Mouse (Mus musculus): ENCODE measurements at regions not wholly inside any gene's neighbourhood (a gene's known extent, or its start where the extent isn't known, plus 50 kb on each side); places are given as distances from the start of the nearest gene placed in this dataset.
"Not testable (repeated sequence)": the region's sequence is repeated elsewhere in the genome, so short reads cannot be mapped to it uniquely, and the experiment has no call there.

DNA sequence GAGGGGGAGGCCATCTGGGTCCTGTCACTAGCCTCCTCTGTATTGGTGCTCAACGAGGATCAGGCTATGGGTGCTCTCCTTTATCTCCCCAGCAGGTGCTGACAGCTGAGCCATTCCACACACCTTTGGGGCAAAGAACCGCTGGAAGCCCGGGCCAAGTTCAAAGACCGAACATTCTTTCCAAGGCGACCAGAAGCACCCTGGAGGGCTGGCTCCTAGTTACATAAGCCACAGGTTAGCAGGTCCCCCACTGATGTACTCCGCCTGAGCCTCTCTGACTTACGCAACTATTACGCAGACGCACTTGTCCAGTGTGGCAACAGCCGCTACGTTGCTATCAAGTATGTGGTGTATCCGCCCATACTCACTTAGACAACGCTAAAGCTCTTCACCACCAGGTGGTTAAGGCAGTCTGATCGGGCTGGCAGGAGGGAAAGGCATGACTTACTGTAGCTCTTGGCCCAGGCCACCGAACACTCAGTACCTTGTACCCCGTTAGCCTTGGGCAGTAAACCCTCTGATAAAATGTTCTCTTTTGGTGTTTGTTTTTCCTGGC, 69.2 kb downstream of the Gm33543 start:
- ATAC-seq (replicated peaks; ENCODE audit: insufficient number of reproducible peaks, low FRiP score, low TSS enrichment, poor library complexity, severe bottlenecking), result peak; percentile 45; the same call in 1 of the 2 replicates

DNA sequence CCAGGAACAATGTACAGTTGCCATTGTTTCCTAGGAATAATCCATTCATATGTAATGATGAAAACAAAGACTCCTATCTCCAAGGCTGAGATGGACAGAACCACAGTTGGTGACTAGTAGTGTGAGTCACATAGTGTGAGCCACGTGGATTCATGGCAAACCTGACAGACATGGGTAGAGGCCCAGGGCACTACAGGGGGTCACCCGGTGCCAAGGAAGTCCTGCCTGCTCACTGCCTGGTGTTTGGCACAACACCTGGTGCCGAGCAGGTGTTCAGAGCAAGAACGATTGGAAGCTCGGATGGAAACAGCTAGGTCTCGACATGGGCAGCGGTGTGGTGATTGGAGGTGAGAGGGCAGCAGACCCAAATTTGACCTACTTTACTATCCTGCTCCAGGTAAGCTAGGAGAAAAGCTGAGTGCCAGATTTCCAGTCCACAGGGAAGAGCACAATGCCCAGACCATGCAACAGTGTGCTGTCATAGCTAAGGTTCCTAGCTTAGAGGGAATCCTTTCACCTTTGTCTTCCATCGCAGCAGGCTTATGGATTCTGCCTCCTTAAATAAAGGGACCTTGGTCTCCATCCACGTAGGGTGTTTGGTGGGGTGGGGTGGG, 69.8 kb downstream of the Gm33543 start:
- no peak for ATAC-seq (replicated peaks; ENCODE audit: insufficient number of reproducible peaks, low FRiP score, low TSS enrichment, poor library complexity, severe bottlenecking)

DNA sequence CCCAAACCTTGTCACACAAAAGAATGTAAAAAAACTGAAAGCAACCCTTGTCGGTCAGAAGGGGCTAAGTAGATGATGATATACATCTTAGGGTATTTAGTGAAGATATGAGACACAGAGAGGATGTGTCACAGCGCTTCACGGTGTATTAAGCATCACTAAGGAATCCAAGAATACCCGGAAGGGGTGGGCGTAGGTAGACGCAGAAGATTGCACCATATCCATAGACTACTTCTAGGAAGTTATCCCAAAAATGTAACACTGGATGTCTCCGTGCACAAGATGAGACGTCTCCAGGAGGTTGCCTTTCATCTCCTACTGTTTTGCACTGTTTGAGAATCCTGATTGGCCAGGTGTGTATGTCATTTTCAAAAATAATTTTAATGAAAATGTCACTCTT, 73.8 kb downstream of the Gm33543 start:
- ATAC-seq (replicated peaks; ENCODE audit: insufficient number of reproducible peaks, low FRiP score, low TSS enrichment, poor library complexity, severe bottlenecking), result no peak

DNA sequence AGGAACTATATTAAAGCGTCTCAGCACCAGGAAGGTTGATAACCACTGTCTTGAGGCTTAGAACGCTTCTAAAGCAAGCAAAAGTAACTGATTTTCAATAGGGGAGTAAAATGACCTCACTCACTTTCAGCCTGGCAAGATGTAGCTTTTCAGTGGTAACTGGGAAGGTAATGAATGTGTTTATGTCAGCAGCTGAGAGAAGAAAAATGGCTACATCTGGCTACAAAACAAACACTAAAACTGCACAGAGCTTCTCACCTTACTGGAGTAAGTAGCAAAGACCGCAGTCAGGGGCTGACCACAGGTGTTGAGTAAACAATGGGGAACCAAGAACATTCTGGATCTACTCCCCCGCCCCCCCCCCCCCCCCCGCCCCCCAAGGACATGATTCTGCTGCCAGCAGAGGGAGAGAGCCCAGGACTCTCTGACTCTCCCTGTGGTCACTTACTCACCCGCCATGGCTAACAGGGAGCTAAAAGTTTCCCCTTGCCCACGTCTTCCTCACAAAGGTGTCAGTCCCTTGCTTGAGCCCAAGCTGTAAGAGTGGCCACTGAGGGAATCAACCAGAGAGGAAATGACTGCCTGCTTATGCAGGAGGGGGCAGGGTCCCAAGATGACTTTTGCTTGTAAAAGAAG, 75.1 kb downstream of the Gm33543 start:
- ATAC-seq (replicated peaks; ENCODE audit: insufficient number of reproducible peaks, low FRiP score, low TSS enrichment, poor library complexity, severe bottlenecking), result peak; percentile 52

DNA sequence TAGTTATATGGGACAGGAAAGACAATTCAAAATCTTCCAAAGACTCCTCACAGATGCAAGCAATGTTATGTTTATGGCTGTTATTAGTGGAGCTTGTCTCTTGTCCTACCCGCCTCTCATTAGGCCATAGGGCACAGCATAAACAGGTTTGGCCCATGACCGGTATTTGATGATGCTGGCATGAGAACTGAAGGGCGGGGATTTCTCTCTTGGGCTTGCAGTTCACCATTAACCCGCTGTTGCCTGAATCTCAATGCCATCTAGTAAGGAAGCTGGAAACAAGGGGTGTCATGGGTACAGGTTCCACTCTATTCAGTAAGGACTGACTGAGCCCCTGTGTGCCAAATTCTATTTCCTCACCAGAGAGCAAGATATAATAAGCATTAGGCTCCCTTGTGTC, 78.6 kb downstream of the Gm33543 start:
- ATAC-seq (replicated peaks; ENCODE audit: insufficient number of reproducible peaks, low FRiP score, low TSS enrichment, poor library complexity, severe bottlenecking), result no peak

DNA sequence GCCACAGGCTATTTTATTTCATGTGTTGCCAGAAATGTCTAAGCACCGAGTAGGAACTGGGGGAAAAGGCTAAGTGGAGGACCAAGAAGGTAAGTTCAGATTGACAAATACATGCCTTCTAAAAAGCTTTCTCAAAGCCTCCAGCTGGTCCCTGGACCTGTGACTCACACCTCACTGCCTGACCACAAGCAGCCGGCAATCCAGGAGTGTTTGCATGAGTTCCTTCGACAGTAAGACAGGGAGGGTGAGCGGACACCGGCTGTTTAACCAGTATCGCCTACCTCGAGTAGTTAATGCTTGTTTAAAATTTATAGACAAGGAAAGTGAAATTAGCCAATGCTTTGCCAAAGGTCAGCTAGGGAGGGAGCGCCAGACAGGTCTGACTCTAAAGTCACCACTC, 80.1 kb downstream of the Gm33543 start:
- ATAC-seq (replicated peaks; ENCODE audit: insufficient number of reproducible peaks, low FRiP score, low TSS enrichment, poor library complexity, severe bottlenecking), result no peak

DNA sequence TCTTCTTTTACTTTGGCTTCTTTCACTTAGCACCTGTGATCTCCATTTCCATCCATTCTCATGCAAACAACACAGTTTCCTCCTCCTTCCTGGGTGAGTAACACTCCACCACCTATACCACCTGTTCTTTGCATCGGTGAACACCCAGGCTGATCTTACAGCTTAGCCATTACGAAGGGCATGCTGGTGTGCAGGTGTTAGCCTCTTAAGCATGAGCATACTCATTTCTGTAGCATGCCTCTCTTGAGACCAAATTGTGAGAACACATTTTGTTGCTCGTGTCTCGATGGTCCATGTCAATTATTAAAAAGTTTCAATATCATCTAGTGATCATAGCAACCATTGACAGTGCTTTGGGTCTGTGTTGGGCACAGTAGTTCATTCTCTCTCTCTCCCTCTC, 80.8 kb downstream of the Gm33543 start:
- ATAC-seq (replicated peaks; ENCODE audit: insufficient number of reproducible peaks, low FRiP score, low TSS enrichment, poor library complexity, severe bottlenecking), result no peak

DNA sequence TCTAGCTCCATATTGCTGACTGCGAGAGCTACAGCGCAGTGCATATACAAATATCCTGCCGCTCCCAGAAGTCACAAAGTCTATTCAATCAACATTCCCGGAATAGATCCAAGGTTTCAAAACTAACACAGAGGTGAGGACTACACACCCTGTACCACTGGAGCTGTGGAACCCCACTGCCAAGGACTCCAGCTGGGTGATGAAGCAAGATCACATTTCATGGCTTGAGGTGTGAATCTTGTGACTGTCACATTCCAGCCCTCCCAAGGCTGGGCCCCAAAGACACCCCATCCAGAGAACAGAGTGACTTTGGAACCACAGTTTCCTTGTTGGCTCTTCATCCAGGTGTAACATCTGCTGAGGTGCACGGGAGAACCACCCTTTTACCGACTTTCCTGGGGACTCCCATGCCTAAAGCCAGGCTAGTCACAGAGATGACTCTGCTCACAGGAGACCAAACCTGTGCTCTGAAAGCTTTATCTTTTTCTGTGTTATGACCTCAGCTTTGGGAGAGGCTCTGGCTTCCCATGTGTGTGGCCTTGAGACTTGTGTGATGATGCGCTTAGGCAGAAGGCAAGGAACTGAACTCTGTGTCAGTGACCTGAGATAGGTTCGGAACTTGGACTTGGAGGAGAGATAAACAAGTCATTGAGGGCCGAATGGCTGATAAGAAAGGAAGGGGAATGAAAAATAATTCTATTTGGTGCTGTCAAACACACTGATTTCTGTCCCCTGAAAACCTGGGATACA, 82.4 kb downstream of the Gm33543 start:
- no peak for ATAC-seq (replicated peaks; ENCODE audit: insufficient number of reproducible peaks, low FRiP score, low TSS enrichment, poor library complexity, severe bottlenecking)

DNA sequence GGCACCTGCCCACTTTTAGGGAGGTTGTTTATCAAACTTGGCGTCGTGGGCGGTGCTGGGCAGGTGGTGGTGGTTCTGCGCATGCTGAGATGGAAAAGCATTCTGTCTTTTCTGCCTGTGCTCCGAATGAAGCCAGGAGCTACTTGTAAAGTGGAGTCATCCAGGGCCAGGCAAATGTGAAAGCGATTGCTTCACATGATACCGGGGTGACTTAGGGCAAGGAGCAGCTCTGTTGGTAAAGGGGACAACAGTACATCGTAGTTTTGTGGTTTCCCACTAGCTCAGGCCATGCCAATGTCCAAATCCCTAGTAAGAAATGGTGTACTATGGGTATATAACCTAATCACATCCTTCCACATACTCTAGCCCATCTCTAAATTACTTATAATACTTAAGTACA, 84.5 kb downstream of the Gm33543 start:
- no peak for ATAC-seq (replicated peaks; ENCODE audit: insufficient number of reproducible peaks, low FRiP score, low TSS enrichment, poor library complexity, severe bottlenecking)

DNA sequence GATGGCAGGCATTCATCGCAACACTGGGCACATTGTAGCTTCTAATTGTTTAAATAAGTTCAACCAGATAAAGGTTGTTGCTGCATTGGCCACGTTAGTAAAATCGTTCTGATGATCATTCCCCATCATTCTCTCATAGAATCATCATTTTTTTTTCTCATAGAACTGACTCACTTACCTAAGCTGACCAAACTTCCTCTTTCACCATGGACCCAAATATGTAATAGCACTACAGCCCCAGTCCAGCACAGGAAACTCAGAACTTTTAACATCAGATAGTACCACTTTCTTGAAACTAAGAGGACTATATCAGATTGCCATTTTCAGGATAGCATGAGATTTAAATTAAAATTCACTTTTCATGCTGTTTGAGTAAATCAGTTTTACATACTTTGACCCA, 82.2 kb upstream of the Anapc15-ps start:
- ATAC-seq (replicated peaks; ENCODE audit: insufficient number of reproducible peaks, low FRiP score, low TSS enrichment, poor library complexity, severe bottlenecking), result no peak

DNA sequence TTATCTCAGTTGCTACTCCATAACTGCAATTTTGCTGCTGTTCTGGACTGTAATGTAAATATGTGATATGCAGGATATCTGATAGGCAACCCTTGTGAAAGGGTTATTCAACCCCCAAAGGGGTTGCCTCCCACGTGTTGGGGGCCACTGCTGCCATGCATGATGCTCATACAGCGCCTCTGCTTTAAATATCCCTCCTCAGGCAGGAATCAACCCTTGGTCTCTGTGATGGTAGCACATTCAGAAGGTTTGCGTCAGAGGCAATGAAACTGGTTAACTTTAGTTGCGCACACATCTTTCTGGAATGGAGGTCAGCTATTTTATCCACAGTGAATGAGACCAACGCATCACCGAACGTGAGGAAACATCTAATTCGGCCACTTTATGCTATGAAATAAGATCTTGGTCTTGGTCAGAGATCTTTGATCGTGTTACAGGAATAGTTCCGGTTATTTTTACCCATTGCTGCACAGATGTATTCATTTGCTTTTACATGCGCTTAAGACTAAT, 80.2 kb upstream of the Anapc15-ps start:
- no peak for ATAC-seq (replicated peaks; ENCODE audit: insufficient number of reproducible peaks, low FRiP score, low TSS enrichment, poor library complexity, severe bottlenecking)

DNA sequence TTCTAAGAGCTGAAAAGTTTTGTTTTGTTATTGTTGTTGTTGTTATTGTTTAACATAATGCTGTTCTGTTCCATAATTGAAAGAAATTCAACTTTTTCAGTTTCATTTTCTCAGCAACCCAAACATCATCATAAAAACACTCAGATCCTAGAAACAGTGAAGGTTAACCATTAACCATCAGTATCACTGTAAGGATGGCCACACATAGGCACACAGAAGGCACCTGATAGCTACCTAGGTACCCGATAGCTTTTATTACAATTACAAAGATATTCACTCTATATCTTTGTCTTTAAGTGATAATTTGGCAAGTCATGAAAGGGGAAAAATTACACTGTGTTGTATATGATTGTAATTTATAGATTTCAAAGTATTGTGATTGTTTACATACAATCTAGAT, 75.1 kb upstream of the Anapc15-ps start:
- ATAC-seq (replicated peaks; ENCODE audit: insufficient number of reproducible peaks, low FRiP score, low TSS enrichment, poor library complexity, severe bottlenecking), result no peak

DNA sequence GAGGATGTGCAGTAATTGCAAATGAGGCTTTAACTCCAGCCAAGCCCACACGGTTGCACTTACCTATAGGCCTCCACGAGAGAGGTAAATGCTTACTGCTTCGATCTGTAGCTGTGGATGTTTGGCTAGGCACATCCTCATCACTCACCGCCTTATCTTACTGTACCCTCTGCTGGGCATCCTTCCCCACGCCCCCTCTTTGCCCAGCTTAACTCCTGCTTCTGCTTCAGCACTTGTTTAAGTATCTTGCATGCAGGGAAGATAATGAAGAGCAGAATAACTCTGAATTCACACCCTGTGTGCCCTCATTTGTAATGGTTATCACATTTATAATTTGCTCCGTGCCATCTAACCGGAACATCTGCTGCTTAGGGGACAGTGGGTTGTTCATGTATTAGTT, 74.7 kb upstream of the Anapc15-ps start:
- no peak for ATAC-seq (replicated peaks; ENCODE audit: insufficient number of reproducible peaks, low FRiP score, low TSS enrichment, poor library complexity, severe bottlenecking)

DNA sequence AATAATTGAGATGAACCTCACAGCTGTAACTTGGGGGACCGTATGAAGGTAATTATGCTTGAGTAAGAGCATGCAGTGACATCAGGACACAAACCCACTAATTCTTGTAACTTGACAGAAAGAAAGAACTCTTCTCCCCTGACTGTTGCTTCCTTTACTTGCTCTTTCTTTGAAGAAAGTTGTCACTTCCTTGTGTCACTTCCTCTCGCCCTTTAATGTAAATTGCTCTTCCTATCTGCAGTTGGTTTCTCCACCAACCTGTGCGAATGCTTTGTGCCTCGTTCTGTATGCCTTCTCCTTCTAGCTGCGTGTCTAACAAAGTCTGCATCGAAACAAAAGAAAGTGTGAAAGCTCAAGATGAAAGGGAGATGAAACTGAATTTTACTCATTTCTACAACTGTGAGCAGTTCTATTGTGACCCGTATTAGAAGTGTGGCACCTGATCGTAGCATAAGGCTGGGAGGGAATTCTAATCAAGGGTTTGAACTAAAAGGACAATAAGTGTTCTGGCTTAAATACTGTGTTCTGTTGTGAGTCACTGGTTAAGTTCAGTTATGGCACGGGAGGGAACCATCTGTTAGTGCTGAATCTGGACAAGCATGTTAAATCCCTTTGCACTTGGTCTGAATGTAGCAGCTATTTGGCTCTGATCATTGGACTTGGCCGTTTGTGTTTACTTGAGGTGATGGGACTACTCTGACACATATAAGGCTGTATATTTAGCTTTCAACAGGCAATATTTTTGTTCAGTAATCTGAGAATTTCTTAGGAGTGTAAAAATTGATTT, 72.8 kb upstream of the Anapc15-ps start:
- no peak for ATAC-seq (replicated peaks; ENCODE audit: insufficient number of reproducible peaks, low FRiP score, low TSS enrichment, poor library complexity, severe bottlenecking)

DNA sequence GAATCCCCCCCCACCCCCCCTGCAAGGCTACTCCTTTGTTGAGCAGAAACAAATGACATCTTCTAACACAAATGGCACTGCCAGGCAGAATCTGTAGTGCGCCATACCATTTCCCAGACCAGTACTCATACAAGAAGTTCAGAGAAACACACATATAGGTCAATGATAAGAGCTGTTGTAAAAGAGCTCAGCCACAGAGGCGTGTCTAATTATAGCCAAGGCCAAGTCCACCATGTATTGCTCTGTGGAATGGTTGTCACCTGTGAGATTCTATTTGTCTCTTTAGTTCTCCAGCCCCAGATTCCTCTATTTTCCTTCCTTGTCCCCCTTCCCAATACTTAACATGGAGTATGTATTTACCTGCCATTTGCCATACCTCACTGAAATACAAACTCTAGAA, 72.0 kb upstream of the Anapc15-ps start:
- no peak for ATAC-seq (replicated peaks; ENCODE audit: insufficient number of reproducible peaks, low FRiP score, low TSS enrichment, poor library complexity, severe bottlenecking)

DNA sequence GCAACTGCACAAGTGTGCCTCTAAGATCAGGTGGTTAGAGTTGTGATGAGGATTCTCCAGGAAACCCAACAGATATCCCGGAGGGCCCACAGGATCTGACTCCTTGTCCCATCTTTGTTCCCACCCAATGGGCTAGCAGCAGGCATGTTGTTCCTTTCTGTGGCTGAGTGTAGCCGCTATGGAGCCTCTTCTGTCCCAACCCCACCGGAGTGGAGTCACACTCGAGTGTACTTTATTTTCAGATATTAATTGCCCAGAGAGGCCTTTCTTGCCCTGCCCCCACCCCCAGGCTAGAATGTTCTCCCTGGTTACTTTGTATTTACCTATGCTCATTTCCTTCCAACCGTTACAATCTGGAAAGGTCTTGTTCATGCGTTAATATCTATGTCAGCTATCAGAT, 70.4 kb upstream of the Anapc15-ps start:
- ATAC-seq (replicated peaks; ENCODE audit: insufficient number of reproducible peaks, low FRiP score, low TSS enrichment, poor library complexity, severe bottlenecking), result no peak

DNA sequence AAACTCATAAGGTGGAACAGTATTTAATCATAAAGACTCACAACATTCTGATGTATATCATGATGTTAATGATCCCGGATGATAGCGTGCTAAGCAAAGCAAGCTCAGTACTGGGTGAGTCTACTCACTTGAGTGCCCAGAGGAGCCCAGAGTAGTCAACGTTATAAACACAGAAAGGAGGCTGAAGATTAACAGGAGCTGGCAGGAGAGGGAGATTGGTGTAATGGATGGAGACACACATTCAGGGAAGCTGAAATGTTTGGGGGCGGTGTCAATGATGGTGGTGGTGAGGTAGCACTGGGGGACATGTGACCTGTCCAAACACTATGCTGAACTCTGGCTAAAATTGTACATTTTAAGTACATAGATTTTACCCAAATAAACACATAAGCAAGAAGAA, 66.2 kb upstream of the Anapc15-ps start:
- no peak for ATAC-seq (replicated peaks; ENCODE audit: insufficient number of reproducible peaks, low FRiP score, low TSS enrichment, poor library complexity, severe bottlenecking)

DNA sequence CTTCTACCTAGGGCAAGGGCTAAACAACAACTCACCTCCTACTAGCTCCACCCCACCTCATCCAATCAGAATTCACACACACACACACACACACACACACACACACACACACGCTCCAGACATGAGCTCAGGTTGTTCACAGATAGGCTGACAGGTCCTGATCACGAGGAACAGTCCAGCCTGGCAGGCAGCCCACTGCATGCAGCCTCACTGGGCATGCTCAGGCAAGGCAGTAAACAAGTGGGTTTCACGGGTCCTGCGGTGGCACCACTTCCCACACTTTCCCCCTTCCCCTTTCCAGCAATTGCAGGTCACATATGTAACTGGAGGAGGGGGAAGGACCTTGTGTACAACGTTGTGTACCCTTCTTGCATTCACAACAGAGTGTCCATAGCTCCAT, 63.5 kb upstream of the Anapc15-ps start:
- ATAC-seq (replicated peaks; ENCODE audit: insufficient number of reproducible peaks, low FRiP score, low TSS enrichment, poor library complexity, severe bottlenecking), result not testable (repeated sequence)

DNA sequence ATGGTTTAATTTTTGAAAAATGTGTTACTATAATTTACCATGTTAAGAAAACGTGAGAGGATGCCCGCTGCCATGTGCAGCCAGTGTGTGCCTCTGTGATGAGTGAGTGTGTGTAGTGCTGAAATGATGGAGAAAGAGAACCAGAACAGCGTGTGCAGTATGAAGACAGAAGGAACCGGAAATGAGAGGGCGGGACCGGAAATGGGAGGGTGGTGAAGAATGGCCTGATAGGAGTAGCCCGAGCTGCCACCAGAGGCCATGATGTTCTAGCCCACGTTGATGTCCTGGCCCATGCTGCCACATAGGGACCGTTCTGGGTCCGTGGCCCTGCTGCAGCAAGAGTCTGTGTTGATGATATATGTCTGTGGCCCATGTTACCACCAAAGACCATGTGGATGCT, 57.8 kb upstream of the Anapc15-ps start:
- no peak for ATAC-seq (replicated peaks; ENCODE audit: insufficient number of reproducible peaks, low FRiP score, low TSS enrichment, poor library complexity, severe bottlenecking)
